Mouse (Mus musculus) fat pad, adult 2 months (tissue): ENCODE results near the gene Zfp472.

Source experiments
- DNase-seq: peaks from one replicate; pipeline ENCODE4 v3.0.0-alpha.2; 2011; ENCODE audit warnings: low read depth, low spot score; ENCODE audit errors: extremely low read depth

Zfp472 gene

GRCm38 (mm10) chr17:32965623-32966290 is at the start of gene Zfp472:
Gene Zfp472 (plus strand): TSS chr17:32965814.
- peak; percentile 55 for DNase-seq

- DNase-seq = no peak
Observed at GRCm38 (mm10) chr17:32916075-32916474, 49.5 kb upstream of the Zfp472 start.

GRCm38 (mm10) chr17:32917131-32917530 is 48.5 kb upstream of the Zfp472 start, which contains the start of gene Cyp4f14:
Gene Cyp4f14 (minus strand): TSS chr17:32917342.
- no peak for DNase-seq

- no peak for DNase-seq
Observed at GRCm38 (mm10) chr17:32919123-32919522, 46.5 kb upstream of the Zfp472 start.

GRCm38 (mm10) chr17:32923681-32924080 is 41.9 kb upstream of the Zfp472 start:
- no peak for DNase-seq

- no peak for DNase-seq
Observed at GRCm38 (mm10) chr17:32924658-32925312, 40.8 kb upstream of the Zfp472 start.

- no peak for DNase-seq
Observed at GRCm38 (mm10) chr17:32927803-32928202, 37.8 kb upstream of the Zfp472 start.

- DNase-seq = no peak
Observed at GRCm38 (mm10) chr17:32939831-32940230, 25.8 kb upstream of the Zfp472 start.

- no peak for DNase-seq
Observed at GRCm38 (mm10) chr17:32943661-32944060, 22.0 kb upstream of the Zfp472 start.

GRCm38 (mm10) chr17:32944402-32945035 is 21.1 kb upstream of the Zfp472 start:
- no peak for DNase-seq

- no peak for DNase-seq
Observed at GRCm38 (mm10) chr17:32946716-32947115, 18.9 kb upstream of the Zfp472 start.

GRCm38 (mm10) chr17:32947215-32947914 is 18.2 kb upstream of the Zfp472 start, which contains the start of gene Cyp4f13:
Gene Cyp4f13 (minus strand): TSS chr17:32947402.
- DNase-seq = peak; percentile 37

- no peak for DNase-seq
Observed at GRCm38 (mm10) chr17:32950136-32950535, 15.5 kb upstream of the Zfp472 start.

- no peak for DNase-seq
Observed at GRCm38 (mm10) chr17:32951006-32951405, 14.6 kb upstream of the Zfp472 start.

- no peak for DNase-seq
Observed at GRCm38 (mm10) chr17:32951441-32951840, 14.2 kb upstream of the Zfp472 start.

- DNase-seq = no peak
Observed at GRCm38 (mm10) chr17:32965253-32965622, 376 bp upstream of the Zfp472 start.

- no peak for DNase-seq
Observed at GRCm38 (mm10) chr17:32981361-32981760, 15.7 kb downstream of the Zfp472 start.

- no peak for DNase-seq
Observed at GRCm38 (mm10) chr17:32986301-32986700, 20.7 kb downstream of the Zfp472 start.

GRCm38 (mm10) chr17:32991965-32992698 is 26.5 kb downstream of the Zfp472 start:
- no peak for DNase-seq

- DNase-seq = peak; percentile 61
Observed at GRCm38 (mm10) chr17:32992699-32993474, 27.3 kb downstream of the Zfp472 start, which contains the start of gene Zfp952. Gene Zfp952 (plus strand): TSS chr17:32993129.
